8 mouse cellular contexts compared by ENCODE assay signal in genomic region chr7:137410337-137411197, GRCm38 (mm10). TPM values are rescaled to one million over a fixed set of nuclear protein-coding genes. Genes with fewer than 3 reads are reported as not detected.
DNase-seq lines count a peak whose midpoint lies in the region; ATAC-seq and TF ChIP-seq lines count a peak whose summit lies in the region.

Gene 9430038I01Rik, minus strand, starts transcription at chr7:137410762.

- H3K9ac ChIP-seq in embryonic facial prominence, embryonic 14.5 days (ENCODE audit: low read depth, low read length) = peak within 1 kb of the TSS; percentile 77
- peak within 1 kb of the TSS; percentile 86 for H3K9ac ChIP-seq in heart, adult 2 months (ENCODE audit: low read depth, low read length)
- H3K9ac ChIP-seq in limb, embryonic 13.5 days = peak within 1 kb of the TSS; percentile 75
- H3K9ac ChIP-seq in midbrain, embryonic 16.5 days (ENCODE audit: low read depth, low read length) = peak within 1 kb of the TSS; percentile 77

- peak within 1 kb of the TSS; percentile 76 for H3K4me2 ChIP-seq in embryonic facial prominence, embryonic 14.5 days (ENCODE audit: low read depth, low read length)
- H3K4me2 ChIP-seq in limb, embryonic 13.5 days (replicated peaks) = peak within 1 kb of the TSS; percentile 70
- peak within 1 kb of the TSS; percentile 70 for H3K4me2 ChIP-seq in midbrain, embryonic 16.5 days (ENCODE audit: low read length)

- no peaks in the 10 kb centered on the region for H3K79me2 ChIP-seq in heart, adult 2 months (replicated peaks; ENCODE audit: control insufficient read depth, insufficient read depth, low read length)

- intact Hi-C loops in heart, adult 2 months (cut with DNase I) = loop anchor here (1.0 kb wide), 1 partner anchor 27 kb away; the partner anchor contains the start of gene Glrx3

- no peaks in the 10 kb centered on the region for H3K27me3 ChIP-seq in embryonic facial prominence, embryonic 14.5 days (replicated peaks; ENCODE audit: control insufficient read depth, insufficient read depth, low read length)
- no peaks in the 10 kb centered on the region for H3K27me3 ChIP-seq in heart, adult 2 months (ENCODE audit: control insufficient read depth, insufficient read depth, low read length)
- H3K27me3 ChIP-seq in limb, embryonic 13.5 days = no peaks in the 10 kb centered on the region
- no peaks in the 10 kb centered on the region for H3K27me3 ChIP-seq in midbrain, embryonic 16.5 days (ENCODE audit: control insufficient read depth, insufficient read depth, low read depth, low read length)

- peak; percentile 94 for DNase-seq in 3T3-L1 (ENCODE audit: low read depth, low spot score)
- peak; percentile 88 to 97 for DNase-seq in adrenal gland, postnatal 4 days (ENCODE audit: low spot score in 2 of 2)
- DNase-seq in embryonic facial prominence, embryonic 14.5 days (ENCODE audit: low spot score) = peak; percentile 99
- DNase-seq in heart, adult 2 months = peak; percentile 98 to 99
- peak; percentile 96 to 98 for DNase-seq in kidney, adult 8-10 months
- peak; percentile 93 to 98 for DNase-seq in spleen, postnatal 10 days (ENCODE audit: low spot score in 2 of 2)

- peaks cover 4% of the 10 kb centered on the region; the same call in 1 of the 2 replicates for H3K4me1 ChIP-seq in embryonic facial prominence, embryonic 14.5 days (ENCODE audit: control insufficient read depth, insufficient read depth, low read length)
- H3K4me1 ChIP-seq in heart, adult 2 months (ENCODE audit: control insufficient read depth, insufficient read depth, low read length) = peaks cover 3% of the 10 kb centered on the region
- H3K4me1 ChIP-seq in limb, embryonic 13.5 days = peaks cover 11% of the 10 kb centered on the region
- peaks cover 5% of the 10 kb centered on the region for H3K4me1 ChIP-seq in midbrain, embryonic 16.5 days (ENCODE audit: control insufficient read depth, insufficient read depth, low read length)

- H3K27ac ChIP-seq in embryonic facial prominence, embryonic 14.5 days (replicated peaks; ENCODE audit: low read depth, low read length) = peak within 1 kb of the TSS; percentile 86
- peak within 1 kb of the TSS; percentile 99 for H3K27ac ChIP-seq in heart, adult 2 months
- H3K27ac ChIP-seq in limb, embryonic 13.5 days = peak within 1 kb of the TSS; percentile 81
- H3K27ac ChIP-seq in midbrain, embryonic 16.5 days (ENCODE audit: low read length) = peak within 1 kb of the TSS; percentile 89

- peak within 1 kb of the TSS; percentile 83 for H3K4me3 ChIP-seq in embryonic facial prominence, embryonic 14.5 days (ENCODE audit: low read depth, low read length)
- H3K4me3 ChIP-seq in heart, adult 2 months = peak within 1 kb of the TSS; percentile 98
- peak within 1 kb of the TSS; percentile 76 for H3K4me3 ChIP-seq in limb, embryonic 13.5 days
- H3K4me3 ChIP-seq in midbrain, embryonic 16.5 days (ENCODE audit: low read depth, low read length) = peak within 1 kb of the TSS; percentile 71

- TF ChIP-seq CTCF in heart, adult 2 months (IDR thresholded peaks at IDR 0.05) = no peak; the same call in 1 of the 2 replicates

- ATAC-seq in embryonic facial prominence, embryonic 14.5 days (ENCODE audit: low read depth) = peak; percentile 99
- peak; percentile 100 for ATAC-seq in limb, embryonic 13.5 days (ENCODE audit: low FRiP score, low read depth)
- ATAC-seq in midbrain, embryonic 16.5 days = peak; percentile 100

- no peak for TF ChIP-seq EP300 in heart, adult 2 months (IDR thresholded peaks at IDR 0.05; ENCODE audit: insufficient read depth, low read depth, low read length)

- 0% methylated on average over 41 of the region's 63 CpGs for WGBS in embryonic facial prominence, embryonic 14.5 days
- WGBS in heart, adult 2 months = under 1% methylated on average over 63 of the region's 63 CpGs
- WGBS in limb, embryonic 13.5 days = under 1% methylated on average over 54 of the region's 63 CpGs
- WGBS in midbrain, embryonic 16.5 days = under 1% methylated on average over 62 of the region's 63 CpGs

- no peaks in the 10 kb centered on the region for H3K9me3 ChIP-seq in embryonic facial prominence, embryonic 14.5 days (ENCODE audit: control insufficient read depth, low read length)
- no peaks in the 10 kb centered on the region for H3K9me3 ChIP-seq in limb, embryonic 13.5 days
- H3K9me3 ChIP-seq in midbrain, embryonic 16.5 days (replicated peaks; ENCODE audit: control insufficient read depth, low read length, poor library complexity, severe bottlenecking) = no peaks in the 10 kb centered on the region

- H3K36me3 ChIP-seq in embryonic facial prominence, embryonic 14.5 days (ENCODE audit: control insufficient read depth, insufficient read depth, low read length) = no peaks in the 10 kb centered on the region
- H3K36me3 ChIP-seq in heart, adult 2 months (ENCODE audit: control insufficient read depth, insufficient read depth, low read length) = no peaks in the 10 kb centered on the region
- H3K36me3 ChIP-seq in limb, embryonic 13.5 days = no peaks in the 10 kb centered on the region
- H3K36me3 ChIP-seq in midbrain, embryonic 16.5 days (ENCODE audit: control insufficient read depth, insufficient read depth, low read length) = no peaks in the 10 kb centered on the region

- peak; percentile 80 for TF ChIP-seq POLR2A in heart, adult 2 months (IDR thresholded peaks at IDR 0.05; ENCODE audit: insufficient read depth, low read depth, low read length)

RNA-seq across cellular contexts. Expression of gene 9430038I01Rik, which starts in this region (rescaled TPM):
- total RNA-seq in adrenal gland, postnatal 4 days (2021) = 10 to 100 TPM; 14.3 to 15.3 TPM
- polyA plus RNA-seq in embryonic facial prominence, embryonic 14.5 days (2014; fragmentation: Nextera tagmentation; extraction: Ambion mirVana) = 15.8 and 21.5 TPM in 2 replicates
- 1 to 10 TPM; 7.2 to 7.8 TPM for total RNA-seq in heart, adult 2 months (2021)
- 5.6 and 5.7 TPM in 2 replicates for polyA plus RNA-seq in heart, adult 2 months (2012; rRNA removed)
- 29.1 and 31.3 TPM in 2 replicates for polyA plus RNA-seq in limb, embryonic 13.5 days (2015; fragmentation: Nextera tagmentation; extraction: Ambion mirVana)
- 10.0 and 13.0 TPM in 2 replicates for polyA plus RNA-seq in midbrain, embryonic 16.5 days (2015; fragmentation: Nextera tagmentation; extraction: Ambion mirVana)

Comparison
In these comparisons a context has a peak if more than half of its experiments do, and no peak if none do; other contexts are left out.
1. Peak in every context shown above with its lines: DNase-seq, ATAC-seq, H3K4me3 ChIP-seq and H3K27ac ChIP-seq.